Mouse (Mus musculus) ovary, adult 10 weeks (tissue): ENCODE results near the gene Use1. TPM values are rescaled to one million over a fixed set of nuclear protein-coding genes. Genes with fewer than 3 reads are reported as not detected.

Experiments used
- polyA plus RNA-seq: library from polyadenylated mRNA; stranded (reverse); fragments of 350-450 nt; fragmentation: Illumina TruSeq; extraction: RNeasy Lipid Tissue Mini Kit (QIAGEN cat#74804); gene quantifications from one replicate; pipeline ENCODE4 v1.2.3, GENCODE M21; 2014

Use1 gene
- 1.5 TPM for polyA plus RNA-seq

GRCm38 (mm10) chr8:71366771-71367528 is at the start of gene Use1:
Gene Use1 (plus strand): TSS chr8:71366848.

GRCm38 (mm10) chr8:71371236-71371848 is 4.7 kb downstream of the Use1 start, which contains the start of gene Ocel1:
Gene Ocel1 (plus strand): TSS chr8:71371298.

DNA sequence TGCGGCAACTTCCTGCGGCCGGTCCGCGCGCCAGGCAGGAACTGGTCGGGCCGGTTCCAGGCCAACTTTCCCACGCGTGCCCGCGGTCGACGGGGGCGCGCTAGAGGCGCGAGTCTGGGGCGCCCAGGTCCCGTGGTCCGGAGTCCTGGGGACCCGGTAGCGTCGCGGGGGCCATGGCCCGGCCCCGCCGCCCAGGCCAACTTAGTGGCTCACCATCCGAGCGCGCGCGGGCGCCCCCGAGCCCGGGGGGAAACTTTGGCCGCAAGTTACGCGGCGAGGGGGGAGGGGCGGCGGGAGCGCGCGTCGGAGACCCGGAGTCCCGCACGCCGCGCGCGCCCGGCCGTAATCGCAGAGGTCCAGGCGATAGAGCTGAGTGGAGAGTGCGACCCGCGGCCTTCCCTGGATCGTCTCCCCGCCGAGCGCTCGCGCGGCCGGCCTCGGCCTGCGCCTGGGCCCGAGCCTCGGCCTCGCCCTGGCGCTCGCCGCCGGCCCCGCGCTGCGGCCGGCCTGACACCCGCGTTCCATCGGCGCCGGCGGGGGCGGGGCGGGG is 14.8 kb downstream of the Use1 start, which contains the start of gene Nr2f6:
Gene Nr2f6 (minus strand): TSS at position 540 of the 550 bp plus-strand sequence.

GRCm38 (mm10) chr8:71395629-71396028 is 29.0 kb downstream of the Use1 start, which contains the start of gene Ushbp1:
Gene Ushbp1 (minus strand): TSS chr8:71395802.

GRCm38 (mm10) chr8:71396639-71397305 is 30.1 kb downstream of the Use1 start, which contains the start of gene Babam1:
Gene Babam1 (plus strand): TSS chr8:71396861.

GRCm38 (mm10) chr8:71405401-71406098 is 38.9 kb downstream of the Use1 start, which contains the start of gene Ankle1:
Gene Ankle1 (plus strand): TSS chr8:71406010.

Other genes starting within 250 kb of the Use1 start
- gene Myo9b, start 94.1 kb upstream of the Use1 start, polyA plus RNA-seq: 2.3 TPM
- gene Haus8, start 93.9 kb upstream of the Use1 start, polyA plus RNA-seq: 5.0 TPM
- 1.2 TPM for gene Ocel1, start 4.5 kb downstream of the Use1 start, polyA plus RNA-seq
- gene Nr2f6, start 15.1 kb downstream of the Use1 start, polyA plus RNA-seq: 1.3 TPM
- gene Ushbp1, start 29.0 kb downstream of the Use1 start, polyA plus RNA-seq: 0.31 TPM
- gene Babam1, start 30.0 kb downstream of the Use1 start, polyA plus RNA-seq: 8.6 TPM
- 0.54 TPM for gene Ankle1, start 39.2 kb downstream of the Use1 start, polyA plus RNA-seq
- 0.68 TPM for gene Abhd8, start 96.8 kb downstream of the Use1 start, polyA plus RNA-seq
- 9.7 TPM for gene Mrpl34, start 98.1 kb downstream of the Use1 start, polyA plus RNA-seq
- 3.4 TPM for gene Dda1, start 102.4 kb downstream of the Use1 start, polyA plus RNA-seq
- gene Ano8, start 119.1 kb downstream of the Use1 start, polyA plus RNA-seq: 1.00 TPM
- gene Gtpbp3, start 121.3 kb downstream of the Use1 start, polyA plus RNA-seq: 1.3 TPM
- gene Plvap, start 144.9 kb downstream of the Use1 start, polyA plus RNA-seq: 0.46 TPM
- gene Ccdc194, start 158.9 kb downstream of the Use1 start, polyA plus RNA-seq: not detected
- 8.3 TPM for gene Bst2, start 170.6 kb downstream of the Use1 start, polyA plus RNA-seq
- gene Mvb12a, start 176.1 kb downstream of the Use1 start, polyA plus RNA-seq: 0.66 TPM
- gene Tmem221, start 192.0 kb downstream of the Use1 start, polyA plus RNA-seq: 3.4 TPM
- gene Nxnl1, start 199.8 kb downstream of the Use1 start, polyA plus RNA-seq: 0.26 TPM
- 4.7 TPM for gene Slc27a1, start 202.0 kb downstream of the Use1 start, polyA plus RNA-seq
- 0.17 TPM for gene Pgls, start 225.3 kb downstream of the Use1 start, polyA plus RNA-seq
- not detected for gene Fam129c, start 230.8 kb downstream of the Use1 start, polyA plus RNA-seq
- 73.2 TPM for gene Colgalt1, start 244.2 kb downstream of the Use1 start, polyA plus RNA-seq